Mouse (Mus musculus) heart, adult 10 weeks (tissue): Measurements from ENCODE around the gene Smim8. TPM values are rescaled to one million over a fixed set of nuclear protein-coding genes. Genes with fewer than 3 reads are reported as not detected.

ENCODE experiments used
- polyA plus RNA-seq: library from polyadenylated mRNA; stranded (reverse); fragments of 350-450 nt; fragmentation: Illumina TruSeq; extraction: RNeasy Lipid Tissue Mini Kit (QIAGEN cat#74804); gene quantifications from one replicate; pipeline ENCODE4 v1.2.3, GENCODE M21; 2014; ENCODE audit warnings: low read depth, low replicate concordance

The Smim8 gene
- polyA plus RNA-seq: 98.5 TPM

DNA sequence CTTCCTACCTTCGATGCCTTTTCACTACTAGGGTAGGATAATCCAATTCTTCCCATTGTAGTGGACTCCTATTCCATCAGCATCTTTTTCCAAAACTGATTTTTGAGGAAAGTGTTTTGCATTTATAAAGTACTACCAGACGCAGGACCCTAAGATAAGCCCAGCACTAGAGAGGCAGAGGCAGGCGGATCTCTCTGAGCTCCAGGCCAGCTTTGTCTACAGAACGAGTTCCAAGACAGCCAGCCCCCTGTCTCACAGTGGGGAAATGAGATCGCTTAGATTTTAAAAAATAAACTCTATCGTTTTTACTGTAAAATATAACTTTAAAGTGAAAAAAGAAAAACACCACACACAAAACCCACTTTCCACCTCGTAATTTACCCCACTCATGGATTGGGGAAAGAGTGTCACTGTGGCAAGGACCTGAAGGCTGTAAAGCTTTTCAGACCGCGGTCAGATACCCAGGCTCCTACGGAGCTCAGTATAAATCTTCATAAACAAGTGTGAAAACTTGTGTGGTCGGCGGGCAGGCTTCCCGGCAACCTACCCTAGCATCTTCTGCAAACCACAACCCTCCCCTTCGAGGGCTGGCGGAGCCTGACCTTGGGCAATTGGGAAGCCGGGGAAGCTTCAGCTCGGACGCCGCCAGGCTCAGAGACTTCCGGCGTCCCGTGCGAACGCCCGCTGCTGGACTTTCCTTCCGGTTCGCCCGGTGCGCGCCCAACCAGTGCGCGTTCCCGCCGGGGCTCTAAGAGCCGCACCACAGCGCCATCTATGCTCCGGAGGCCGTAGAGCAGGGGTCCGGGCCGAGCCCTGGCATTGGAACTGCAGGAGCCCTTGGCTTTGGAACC, at the start of gene Smim8:
Gene Smim8 (minus strand): TSS at position 747 of the 851 bp plus-strand sequence.

DNA sequence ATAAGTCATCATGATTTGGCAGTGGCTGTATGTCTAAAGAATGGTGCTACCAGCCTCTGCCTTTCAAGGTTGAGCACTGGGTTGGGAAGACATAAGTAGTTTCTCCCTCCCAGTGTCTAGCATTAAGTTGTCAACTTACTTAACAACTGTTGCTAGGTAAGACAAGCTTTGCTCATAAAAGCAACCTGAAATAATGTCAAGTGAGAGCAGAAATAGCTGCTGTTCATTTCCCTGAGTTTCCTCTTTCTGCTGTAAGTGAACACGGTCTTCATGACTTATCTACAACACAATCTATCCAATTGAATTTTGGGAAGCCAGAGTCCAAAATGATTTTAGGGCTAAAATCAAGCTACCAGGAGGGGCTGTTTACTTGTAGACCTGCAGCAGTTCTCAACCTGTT, 22.1 kb downstream of the Smim8 start, which contains the start of gene Gm136:
Gene Gm136 (minus strand): TSS at position 101 of the 400 bp plus-strand sequence.

DNA sequence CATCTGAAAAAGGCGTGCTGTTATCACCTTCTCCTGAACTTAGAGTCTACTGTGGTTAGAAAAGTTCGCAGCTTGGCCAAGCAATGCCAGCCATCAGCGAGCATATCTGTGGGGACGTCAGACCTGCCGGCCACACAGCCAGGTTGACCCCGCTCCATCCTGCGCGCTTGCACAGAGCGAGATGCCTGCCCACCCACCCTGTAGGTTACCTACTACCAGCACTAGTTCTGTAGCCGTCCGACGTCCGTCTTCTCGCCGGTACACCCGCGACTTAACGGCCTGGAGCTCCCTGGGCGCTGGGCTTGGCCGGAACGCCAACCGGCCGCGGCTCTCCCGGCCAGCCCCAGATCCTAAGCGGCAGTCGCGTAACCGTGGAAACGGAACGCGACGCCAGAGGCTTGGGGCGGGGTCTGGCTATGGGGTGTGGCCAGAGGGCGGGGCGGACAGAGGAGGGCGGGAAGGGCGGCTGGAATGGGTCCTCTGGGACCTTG, 48.3 kb downstream of the Smim8 start, which contains the start of gene Cfap206:
Gene Cfap206 (minus strand): TSS at position 356 of the 491 bp plus-strand sequence.

Other genes starting within 250 kb of the Smim8 start
- 51.8 TPM for gene Akirin2, start 227.5 kb downstream of the Smim8 start, polyA plus RNA-seq
- gene Orc3, start 163.5 kb downstream of the Smim8 start, polyA plus RNA-seq: 37.5 TPM
- 30.1 TPM for gene Rars2, start 163.5 kb downstream of the Smim8 start, polyA plus RNA-seq
- gene Slc35a1, start 91.0 kb downstream of the Smim8 start, polyA plus RNA-seq: 15.6 TPM
- not detected for gene Cfap206, start 48.2 kb downstream of the Smim8 start, polyA plus RNA-seq
- not detected for gene Gm136, start 22.2 kb downstream of the Smim8 start, polyA plus RNA-seq
- gene Zfp292, start 104.5 kb upstream of the Smim8 start, polyA plus RNA-seq: 7.5 TPM
- not detected for gene Cga, start 115.4 kb upstream of the Smim8 start, polyA plus RNA-seq